Mouse (Mus musculus): ENCODE measurements around the gene Mrtfa.

Gene Mrtfa

DNA sequence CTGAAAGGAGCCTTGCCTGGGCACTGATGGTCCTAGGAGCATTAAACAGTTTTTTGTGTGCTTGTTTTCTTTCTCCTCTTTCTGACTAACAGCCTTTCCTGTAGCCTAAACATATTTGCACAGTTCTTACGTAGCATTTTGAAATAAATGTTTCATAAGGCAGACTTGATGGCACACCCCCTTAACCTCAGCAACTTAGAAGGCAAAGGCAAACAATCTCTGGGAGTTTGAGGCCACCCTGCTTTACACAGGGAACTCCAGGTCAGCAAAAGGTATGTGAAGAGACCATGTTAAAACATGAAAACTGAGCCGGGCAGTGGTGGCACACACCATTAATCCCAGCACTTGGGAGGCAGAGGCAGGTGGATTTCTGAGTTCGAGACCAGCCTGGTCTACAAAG, 214.9 kb downstream of the Mrtfa start:
- DNase-seq: no peak

DNA sequence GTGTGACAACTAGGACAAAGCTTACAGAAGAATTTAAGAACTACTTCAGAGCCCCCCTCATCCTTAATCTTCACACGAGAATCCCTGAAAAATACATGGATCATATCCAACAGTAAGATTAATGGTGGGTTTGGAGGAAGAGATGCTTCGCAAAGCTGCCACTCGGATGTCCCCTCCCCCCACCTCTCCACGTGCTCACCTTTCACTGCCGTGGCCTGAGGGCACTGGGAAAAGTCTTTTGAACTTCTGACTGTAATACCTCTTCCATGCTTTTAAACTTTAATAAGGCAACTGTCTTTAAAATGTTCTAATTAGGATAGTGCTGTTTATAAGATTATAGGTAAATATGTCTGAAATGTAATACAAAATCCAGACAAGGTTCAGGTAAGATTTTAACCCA, 216.2 kb downstream of the Mrtfa start:
- no peak for DNase-seq

DNA sequence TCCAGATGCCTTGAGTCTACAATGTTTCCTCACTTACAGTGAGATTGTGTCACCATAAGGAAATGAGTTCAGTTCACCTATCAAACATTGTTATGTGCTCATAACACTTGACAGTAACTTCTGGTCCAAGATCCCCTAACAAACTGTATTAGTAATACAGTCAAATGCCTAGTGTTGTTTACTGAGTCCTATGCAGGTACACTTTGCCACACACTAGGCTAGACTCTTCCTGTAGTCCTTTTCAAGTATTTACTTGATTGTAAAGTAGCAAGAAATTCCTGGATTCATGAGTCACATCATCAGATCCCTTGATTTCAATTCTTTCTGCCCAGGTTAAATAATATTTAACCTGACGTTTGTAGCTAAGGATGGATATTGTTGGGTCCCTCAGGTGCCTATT, 221.2 kb downstream of the Mrtfa start:
- no peak for DNase-seq

Measured in layer of hippocampus, adult 9-11 months (tissue).